Mouse (Mus musculus) liver, adult 2 months (tissue): ENCODE measurements at regions not wholly inside any gene's neighbourhood (a gene's known extent, or its start where the extent isn't known, plus 50 kb on each side); places are given as distances from the start of the nearest gene placed in this dataset.

Experiments
- CTCF ChIP-seq: fragments of 200-500 bp; IDR thresholded peaks from 2 replicates; pipeline ENCODE4 v1.5.1; 2011; ENCODE audit warnings: low read depth, low read length, control low read depth
- POLR2A ChIP-seq: fragments of 200-500 bp; IDR thresholded peaks from 2 replicates; pipeline ENCODE4 v1.6.1; 2011; ENCODE audit warnings: low read length, control low read depth; ENCODE audit not compliant: insufficient read depth; ENCODE audit errors: extremely low read depth

DNA sequence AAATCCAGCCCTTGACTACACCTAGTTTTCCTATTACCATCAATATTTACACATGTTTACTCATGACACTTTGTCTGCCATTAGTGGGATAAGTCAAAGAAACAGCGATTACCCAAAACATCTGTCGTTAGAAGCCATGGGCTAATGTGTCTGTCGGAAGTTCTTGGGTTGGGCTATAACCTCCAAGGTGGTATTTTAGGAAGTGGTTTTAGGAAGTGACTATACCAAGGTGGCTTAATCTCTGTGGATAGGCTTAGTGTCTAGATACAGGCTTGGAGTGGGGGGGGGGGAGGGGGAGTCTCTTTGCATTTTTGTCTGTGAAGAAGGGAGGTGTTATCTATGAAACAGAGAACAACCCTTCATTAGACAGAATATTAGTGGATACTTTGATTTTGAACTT, 90.1 kb upstream of the Hhip start:
- no peak for TF ChIP-seq POLR2A
- no peak for TF ChIP-seq CTCF
